In genomic region chr8:83715031-83715690, GRCm38 (mm10) we compare ENCODE assay signal across 8 mouse cellular contexts. TPM values are rescaled to one million over a fixed set of nuclear protein-coding genes. Genes with fewer than 3 reads are reported as not detected.
A peak's percentile ranks its signal among the peaks of the same experiment; 100 is the strongest.
DNase-seq lines count a peak whose midpoint lies in the region; ATAC-seq lines count a peak whose summit lies in the region.

TSS of gene Ddx39 (plus strand) at chr8:83715177.

- H3K9ac ChIP-seq in hindbrain, embryonic 16.5 days (ENCODE audit: low read depth, low read length): peak within 1 kb of the TSS; percentile 92

- no peaks in the 10 kb centered on the region for H3K36me3 ChIP-seq in hindbrain, embryonic 16.5 days (ENCODE audit: control insufficient read depth, insufficient read depth, low read length)
- H3K36me3 ChIP-seq in macrophage (ENCODE audit: inconsistent target): peaks cover 5% of the 10 kb centered on the region; the same call in 1 of the 2 replicates

- peak; percentile 99 for DNase-seq in WW6 (ENCODE audit: low read depth, low spot score)
- DNase-seq in cerebellum, postnatal 4 days (ENCODE audit: low spot score in 2 of 2): peak; percentile 69 to 86
- DNase-seq in gastrocnemius, adult 18-20 months (ENCODE audit: low spot score): peak; percentile 98
- DNase-seq in left cerebral cortex, adult 18-20 months (ENCODE audit: low spot score in 2 of 2): peak; percentile 90 to 95
- peak; percentile 98 for DNase-seq in right cerebral cortex, adult 18-20 months
- DNase-seq in urinary bladder, postnatal 10 days (ENCODE audit: low spot score): peak; percentile 79

- H3K79me2 ChIP-seq in macrophage (ENCODE audit: inconsistent target): peaks cover 48% of the 10 kb centered on the region

- ATAC-seq in hindbrain, embryonic 16.5 days: peak; percentile 100

- WGBS in hindbrain, embryonic 16.5 days: under 1% methylated on average over 59 of the region's 63 CpGs
- 1% methylated on average over 61 of the region's 63 CpGs for WGBS in macrophage (ENCODE audit: missing documents)

- H3K27me3 ChIP-seq in hindbrain, embryonic 16.5 days (replicated peaks; ENCODE audit: control insufficient read depth, insufficient read depth, low read length): no peaks in the 10 kb centered on the region; the same call in 1 of the 2 replicates

- H3K9me3 ChIP-seq in hindbrain, embryonic 16.5 days (ENCODE audit: control insufficient read depth, low read length): no peaks in the 10 kb centered on the region

- H3K4me1 ChIP-seq in hindbrain, embryonic 16.5 days (ENCODE audit: control insufficient read depth, insufficient read depth, low read depth, low read length): peaks cover 16% of the 10 kb centered on the region

- H3K4me3 ChIP-seq in hindbrain, embryonic 16.5 days (ENCODE audit: low read length): peak within 1 kb of the TSS; percentile 92
- H3K4me3 ChIP-seq in macrophage (ENCODE audit: inconsistent target): peak within 1 kb of the TSS; percentile 99

- peak within 1 kb of the TSS; percentile 97 for H3K27ac ChIP-seq in hindbrain, embryonic 16.5 days (ENCODE audit: low read depth, low read length)
- peak within 1 kb of the TSS; percentile 56 for H3K27ac ChIP-seq in macrophage

- H3K4me2 ChIP-seq in hindbrain, embryonic 16.5 days (ENCODE audit: low read length): peak within 1 kb of the TSS; percentile 96

RNA-seq across cellular contexts. Expression of gene Ddx39, which starts in this region (rescaled TPM):
- total RNA-seq in gastrocnemius, adult 18-20 months (2021): 10 to 100 TPM; 10.0 to 11.1 TPM
- 92.6 and 97.9 TPM in 2 replicates for polyA plus RNA-seq in hindbrain, embryonic 16.5 days (2015; fragmentation: Nextera tagmentation; extraction: Ambion mirVana)
- total RNA-seq in left cerebral cortex, adult 18-20 months (2021): 10 to 100 TPM; 14.6 to 19.2 TPM
- total RNA-seq in macrophage (2018; cell fraction: chromatin; rRNA removed): 10 to 100 TPM in 24 of 26 experiments, 1 to 10 TPM in 2; 8.1 to 68.9 (median 39.1) TPM
- 10 to 100 TPM; 19.7 to 36.9 (median 27.3) TPM for total RNA-seq in macrophage (2018; cell fraction: cytosol; rRNA removed)
- total RNA-seq in macrophage (2018; cell fraction: nucleus; rRNA removed): 10 to 100 TPM; 14.2 to 62.7 (median 30.3) TPM
- polyA plus RNA-seq in macrophage (2018): 12.5 to 63.9 TPM (median 26.0 TPM) in 3 replicates

Comparison
In these comparisons a context has a peak if more than half of its experiments do, and no peak if none do; other contexts are left out.
1. Peak in every context shown above with its lines: DNase-seq, ATAC-seq, H3K4me3 ChIP-seq and H3K27ac ChIP-seq.